Mouse (Mus musculus): ENCODE measurements at regions not wholly inside any gene's neighbourhood (a gene's known extent, or its start where the extent isn't known, plus 50 kb on each side); places are given as distances from the start of the nearest gene placed in this dataset.
A peak's percentile ranks its signal among the peaks of the same experiment; 100 is the strongest.

- intact Hi-C loops (cut with DNase I): no loop called here
- peak in 1 of 2 experiments; percentile 10 for DNase-seq (ENCODE audit: low spot score in 2 of 2)
These were observed 301.8 kb upstream of the Tpm3-rs7 start for GRCm38 (mm10) chr14:113012320-113013244.

GRCm38 (mm10) chr14:113026194-113026593 lies 288.2 kb upstream of the Tpm3-rs7 start:
- DNase-seq (ENCODE audit: low spot score in 2 of 2): peak in 1 of 2 experiments; percentile 8
- intact Hi-C loops (cut with DNase I): no loop called here

Data from left cerebral cortex, postnatal 14 days (tissue).